Mouse (Mus musculus) stomach, postnatal 0 days (tissue): ENCODE measurements around the gene Adamts12. TPM values are rescaled to one million over a fixed set of nuclear protein-coding genes. Genes with fewer than 3 reads are reported as not detected.

ENCODE experiments used
- ATAC-seq: fragments of 200-750 bp; cut with Nextera tagmentation; 2 replicates; pipeline ENCODE4 v1.8.0; 2017; ENCODE audit not compliant: low FRiP score, low TSS enrichment
- DNase-seq: peaks from one replicate; pipeline ENCODE4 v3.0.0-alpha.2; 2016; ENCODE audit warnings: low spot score
- H3K27ac ChIP-seq: fragments of 300-500 bp; sonication (generic); replicated peaks from 2 replicates; pipeline ENCODE4 v1.5.1; 2014; ENCODE audit warnings: mild to moderate bottlenecking, control low read depth
- H3K27me3 ChIP-seq: fragments of 300-500 bp; sonication (generic); 2 replicates; pipeline ENCODE4 v1.6.1; 2014; ENCODE audit warnings: low read length; ENCODE audit not compliant: control insufficient read depth, insufficient read depth
- H3K36me3 ChIP-seq: fragments of 300-500 bp; sonication (generic); 2 replicates; pipeline ENCODE4 v1.6.1; 2014; ENCODE audit warnings: low read length, mixed read lengths; ENCODE audit not compliant: control insufficient read depth, insufficient read depth
- H3K4me1 ChIP-seq: fragments of 300-500 bp; sonication (generic); replicated peaks from 2 replicates; pipeline ENCODE4 v1.6.1; 2014; ENCODE audit warnings: antibody characterized with exemption; ENCODE audit not compliant: control insufficient read depth, insufficient read depth
- H3K4me2 ChIP-seq: fragments of 300-500 bp; sonication (generic); replicated peaks from 2 replicates; pipeline ENCODE4 v1.6.1; 2014; ENCODE audit warnings: low read depth, mild to moderate bottlenecking, control low read depth, moderate library complexity
- H3K4me3 ChIP-seq: fragments of 300-500 bp; sonication (generic); 2 replicates; pipeline ENCODE4 v1.5.1; 2014; ENCODE audit warnings: low read depth, low read length, control low read depth
- H3K9ac ChIP-seq: fragments of 300-500 bp; sonication (generic); 2 replicates; pipeline ENCODE4 v1.6.1; 2014; ENCODE audit warnings: mild to moderate bottlenecking, low read length, control low read depth, mixed read lengths
- H3K9me3 ChIP-seq: fragments of 300-500 bp; sonication (generic); 2 replicates; pipeline ENCODE4 v1.6.1; 2016; ENCODE audit warnings: low read length; ENCODE audit not compliant: control insufficient read depth
- CTCF ChIP-seq: IDR thresholded peaks from 2 replicates; pipeline ENCODE4 v1.5.1; 2016; ENCODE audit warnings: antibody characterized with exemption, low read depth, mild to moderate bottlenecking, moderate library complexity
- EP300 ChIP-seq: optimal IDR thresholded peaks from 2 replicates; pipeline ENCODE3; 2016; ENCODE audit warnings: antibody characterized with exemption
- WGBS: fragments of 180-500 bp; shearing (Covaris S2); extraction: QIAGEN DNeasy Blood & Tissue Kit; methylation state at CpG from one replicate; pipeline ENCODE4 v1.1.7; 2014; 5-methylcytosine and 5-hydroxymethylcytosine counted together
- polyA plus RNA-seq: library from polyadenylated mRNA; unstranded; fragments of >200 nt; fragmentation: Nextera tagmentation; extraction: Ambion mirVana; gene quantifications from 2 replicates; pipeline ENCODE4 v1.2.1, GENCODE M21; 2015

Adamts12 gene
- polyA plus RNA-seq: 0.62 and 1.0 TPM in 2 replicates

GRCm38 (mm10) chr15:11064558-11065411, at the start of gene Adamts12:
Adamts12 (plus strand) TSS chr15:11064790.
- H3K9ac ChIP-seq: peak within 1 kb of the TSS; percentile 55
- H3K4me2 ChIP-seq: peak within 1 kb of the TSS; percentile 68
- no peaks in the 10 kb centered on the region for H3K9me3 ChIP-seq
- peak; percentile 61 for DNase-seq
- no peaks in the 10 kb centered on the region for H3K27me3 ChIP-seq
- peak within 1 kb of the TSS; percentile 40 for H3K4me3 ChIP-seq
- TF ChIP-seq EP300 (no peak), CTCF (no peak)
- peak within 1 kb of the TSS; percentile 85 for H3K27ac ChIP-seq
- ATAC-seq: peak; percentile 87
- H3K4me1 ChIP-seq: no peaks in the 10 kb centered on the region
- H3K36me3 ChIP-seq: no peaks in the 10 kb centered on the region
- WGBS: 1% methylated on average over 25 of the region's 25 CpGs

GRCm38 (mm10) chr15:11014931-11015330, 49.7 kb upstream of the Adamts12 start:
- Histone ChIP-seq H3K27me3 (no peaks in the 10 kb centered on the region), H3K27ac (no peak overlapping the region), H3K36me3 (no peaks in the 10 kb centered on the region), H3K4me3 (no peak overlapping the region), H3K4me1 (no peaks in the 10 kb centered on the region), H3K9ac (no peak overlapping the region), H3K4me2 (no peak overlapping the region), H3K9me3 (no peaks in the 10 kb centered on the region)
- 63% methylated on average over 2 of the region's 2 CpGs for WGBS
- no peak for TF ChIP-seq EP300
- no peak for TF ChIP-seq CTCF
- ATAC-seq (no peak), DNase-seq (no peak)

- H3K9me3 ChIP-seq: no peaks in the 10 kb centered on the region
- H3K27ac ChIP-seq: no peak overlapping the region
- H3K4me3 ChIP-seq: no peak overlapping the region
- no peaks in the 10 kb centered on the region for H3K4me1 ChIP-seq
- H3K27me3 ChIP-seq: no peaks in the 10 kb centered on the region
- no peak overlapping the region for H3K9ac ChIP-seq
- WGBS: 48% methylated on average over 4 of the region's 4 CpGs
- H3K36me3 ChIP-seq: no peaks in the 10 kb centered on the region
- DNase-seq (no peak), ATAC-seq (no peak)
- no peak overlapping the region for H3K4me2 ChIP-seq
- no peak for TF ChIP-seq CTCF
- TF ChIP-seq EP300: no peak
Observed at GRCm38 (mm10) chr15:11026801-11027561, 37.6 kb upstream of the Adamts12 start.

GRCm38 (mm10) chr15:11030188-11030587, 34.4 kb upstream of the Adamts12 start:
- Histone ChIP-seq H3K4me2 (no peak overlapping the region), H3K36me3 (no peaks in the 10 kb centered on the region), H3K27me3 (peaks cover 5% of the 10 kb centered on the region; the same call in 1 of the 2 replicates), H3K4me3 (no peak overlapping the region), H3K27ac (no peak overlapping the region), H3K9ac (no peak overlapping the region), H3K4me1 (no peaks in the 10 kb centered on the region), H3K9me3 (no peaks in the 10 kb centered on the region)
- 79% methylated on average over 3 of the region's 3 CpGs for whole genome bisulfite sequencing
- no peak for ATAC-seq
- no peak for DNase-seq
- TF ChIP-seq EP300 (no peak), CTCF (no peak)

GRCm38 (mm10) chr15:11035947-11036474, 28.6 kb upstream of the Adamts12 start:
- Histone ChIP-seq H3K4me1 (peaks cover 2% of the 10 kb centered on the region), H3K9me3 (no peaks in the 10 kb centered on the region), H3K36me3 (no peaks in the 10 kb centered on the region), H3K4me2 (peak overlapping the region; percentile 54), H3K4me3 (peak overlapping the region; percentile 31), H3K9ac (no peak overlapping the region), H3K27ac (no peak overlapping the region), H3K27me3 (peaks cover 26% of the 10 kb centered on the region)
- ATAC-seq (peak; percentile 29; the same call in 1 of the 2 replicates), DNase-seq (no peak)
- WGBS: 5% methylated on average over 33 of the region's 34 CpGs
- TF ChIP-seq EP300 (no peak), CTCF (peak; percentile 13; the same call in 1 of the 2 replicates)
